Mouse (Mus musculus) naive thymus-derived CD4-positive, alpha-beta T cell, adult 5 months (primary cell): ENCODE measurements around the gene Atpaf2. TPM values are rescaled to one million over a fixed set of nuclear protein-coding genes. Genes with fewer than 3 reads are reported as not detected.

Source experiments
- polyA plus RNA-seq: library from polyadenylated mRNA; unstranded; fragments of 100-300 nt; shearing (Covaris generic); gene quantifications from one replicate; pipeline ENCODE4 v1.2.1, GENCODE M21; 2017

The Atpaf2 gene
- polyA plus RNA-seq: 34.6 TPM

DNA sequence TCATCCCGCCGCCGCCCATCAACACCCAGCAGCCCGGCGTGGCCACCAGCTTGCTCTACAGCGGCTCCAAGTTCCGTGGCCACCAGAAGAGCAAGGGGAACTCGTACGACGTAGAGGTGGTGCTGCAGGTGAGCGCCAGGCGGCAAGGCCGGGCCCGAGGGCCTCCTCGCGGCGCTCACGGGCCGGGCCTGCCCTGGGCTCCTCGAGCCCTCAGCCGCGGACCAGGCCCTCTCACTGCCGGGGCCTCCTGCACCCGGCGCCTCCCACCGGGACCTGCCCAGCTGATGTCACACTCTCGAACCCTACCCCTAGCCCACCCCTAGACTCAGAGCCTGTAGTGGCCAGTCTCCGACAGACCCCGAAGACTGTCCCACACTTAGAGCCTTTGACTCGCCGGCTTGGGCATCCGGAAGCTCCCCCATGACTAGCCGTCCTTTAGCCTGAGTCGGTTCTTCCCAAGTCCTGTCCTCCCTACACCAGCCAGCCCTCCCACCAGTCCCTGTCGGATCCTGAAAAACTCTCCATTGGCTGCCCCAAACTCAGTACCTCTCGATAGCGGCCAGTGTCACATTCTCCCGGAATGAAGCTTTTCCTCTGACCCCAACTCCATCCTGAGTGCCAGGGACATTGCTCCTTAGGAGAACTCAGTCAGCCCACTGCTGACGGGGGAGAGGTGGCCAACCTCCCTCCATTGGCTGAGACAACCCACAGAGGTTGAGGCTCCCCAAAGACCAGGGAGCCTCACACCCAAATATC is at the start of gene Atpaf2:
TSS of gene Atpaf2 (minus strand) at position 741 of the 756 bp plus-strand sequence.

DNA sequence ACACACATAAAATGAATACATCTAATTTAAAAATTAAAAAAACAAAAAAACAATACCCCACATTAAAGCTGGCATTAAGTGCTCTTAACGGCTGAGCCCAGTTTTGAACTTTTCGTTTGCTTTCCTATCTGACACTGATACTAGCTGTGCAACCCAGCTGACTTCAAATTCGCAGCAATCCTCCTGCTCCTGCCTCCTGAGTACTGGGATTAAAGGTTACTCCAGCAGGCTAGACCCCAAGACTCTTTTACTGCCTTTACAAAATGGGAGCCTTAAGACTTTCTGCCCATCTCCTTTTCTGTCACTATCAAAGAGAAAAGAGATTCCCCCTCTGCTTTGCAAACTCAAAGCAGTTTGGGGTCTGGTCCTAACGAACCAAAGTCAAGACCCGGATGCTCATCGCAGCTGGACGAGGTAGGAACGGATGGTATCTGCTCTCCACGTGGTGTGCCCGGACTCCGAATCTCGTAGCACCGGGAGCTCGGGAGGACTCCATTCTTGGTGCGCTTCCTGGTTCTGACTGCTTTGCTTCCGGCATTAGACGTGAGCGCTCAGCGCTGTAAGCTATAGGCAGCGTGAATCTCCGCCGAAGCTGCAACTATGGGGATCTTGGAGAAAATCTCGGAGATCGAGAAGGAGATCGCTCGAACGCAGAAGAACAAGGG is 36.0 kb upstream of the Atpaf2 start, which contains the start of gene Drg2:
TSS of gene Drg2 (plus strand) at position 512 of the 665 bp plus-strand sequence.

DNA sequence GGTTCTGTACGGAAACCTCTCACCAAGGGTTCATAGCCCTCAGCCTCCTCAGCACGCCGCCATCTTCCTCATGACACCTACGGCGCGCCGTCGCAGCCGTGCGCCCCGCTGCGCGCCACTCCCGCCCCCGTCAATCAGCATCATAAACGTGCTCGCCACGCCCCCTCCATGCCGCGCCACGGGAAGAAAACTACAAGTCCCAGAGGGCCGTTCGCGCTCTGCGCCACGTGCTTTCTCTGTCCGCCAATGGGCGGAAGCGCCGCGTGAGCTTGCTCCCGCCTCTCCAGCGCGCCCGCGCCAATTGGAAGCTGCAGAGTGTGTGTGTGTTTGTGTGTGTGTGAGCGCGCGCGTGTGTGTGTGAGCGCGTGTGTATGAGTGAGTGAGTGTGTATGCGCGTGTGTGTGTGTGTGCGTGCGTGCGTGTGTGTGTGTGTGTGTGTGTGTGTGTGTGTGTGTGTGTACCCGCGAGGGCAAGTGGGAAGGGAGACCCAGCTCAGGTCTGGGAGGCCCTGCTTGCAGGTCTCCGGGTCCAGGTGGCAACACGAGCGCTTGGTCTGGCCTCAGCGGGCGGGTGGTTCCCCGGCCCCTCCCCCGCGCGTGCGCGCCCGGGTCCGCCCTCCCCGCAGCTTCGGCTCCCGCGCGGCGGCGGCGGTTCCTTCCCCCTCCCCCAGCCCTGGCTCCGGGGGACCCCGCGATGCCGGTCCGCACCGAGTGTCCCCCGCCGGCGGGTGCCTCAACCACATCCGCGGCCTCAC is 1.1 kb downstream of the Atpaf2 start, which contains the start of gene Gid4:
TSS of gene Gid4 (plus strand) at position 183 of the 754 bp plus-strand sequence.

DNA sequence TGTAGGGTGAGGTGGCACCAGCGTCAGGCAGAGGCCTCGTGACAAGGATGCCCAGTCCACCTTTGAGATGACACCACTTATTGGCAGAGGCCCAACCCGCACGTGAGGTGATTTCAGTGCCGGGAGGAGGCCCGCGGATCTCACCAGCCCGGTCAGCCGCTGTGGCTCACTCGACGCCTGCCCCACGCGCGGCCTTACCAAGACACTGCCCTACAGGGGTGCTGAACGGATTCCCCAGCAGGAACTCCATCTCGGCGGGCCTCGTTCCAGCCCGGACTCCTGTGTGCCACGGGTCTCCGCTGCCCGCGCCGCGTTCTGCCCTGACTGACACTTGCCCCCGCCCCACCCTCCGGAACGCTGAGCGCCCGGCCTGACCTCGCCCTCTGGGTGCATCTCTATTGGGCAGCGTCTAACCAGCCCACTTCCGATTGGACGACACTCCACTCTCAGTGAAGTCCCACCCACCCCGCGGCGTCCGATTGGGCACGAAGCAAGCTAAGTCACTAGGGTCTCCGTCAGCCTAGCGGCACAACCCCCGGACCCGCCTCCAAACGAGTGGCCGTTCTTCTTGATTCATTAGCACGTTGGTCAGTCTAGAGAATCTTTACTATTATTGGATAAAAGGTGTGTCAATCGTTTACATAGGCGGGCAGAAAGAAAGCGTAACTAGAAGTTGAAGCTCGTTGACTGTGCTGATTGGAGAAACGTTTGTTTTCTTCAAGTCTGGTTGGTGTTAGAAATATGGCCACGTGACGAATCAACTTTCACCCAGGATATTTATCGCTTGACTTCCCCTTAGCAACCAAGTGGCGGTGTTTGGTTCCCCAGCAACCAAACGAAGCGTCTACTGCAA is 65.5 kb downstream of the Atpaf2 start, which contains the start of the genes Tom1l2 and Drc3:
TSS of gene Tom1l2 (minus strand) at position 347 of the 853 bp plus-strand sequence.
TSS of gene Drc3 (plus strand) at position 771 of the 853 bp plus-strand sequence.

Other genes with a start within 250 kb of the Atpaf2 start
- 55.7 TPM for gene Srebf1, start 195.9 kb downstream of the Atpaf2 start, polyA plus RNA-seq
- 35.9 TPM for gene Tom1l2, start 65.6 kb downstream of the Atpaf2 start, polyA plus RNA-seq
- 2.0 TPM for gene Drc3, start 65.1 kb downstream of the Atpaf2 start, polyA plus RNA-seq
- gene Gid4, start 1.3 kb downstream of the Atpaf2 start, polyA plus RNA-seq: 33.1 TPM
- 41.8 TPM for gene Drg2, start 36.1 kb upstream of the Atpaf2 start, polyA plus RNA-seq
- gene Myo15, start 50.9 kb upstream of the Atpaf2 start, polyA plus RNA-seq: not detected
- 51.4 TPM for gene Alkbh5, start 117.9 kb upstream of the Atpaf2 start, polyA plus RNA-seq